Comparison of ENCODE assay signal across 28 mouse cellular contexts in the genomic region with DNA sequence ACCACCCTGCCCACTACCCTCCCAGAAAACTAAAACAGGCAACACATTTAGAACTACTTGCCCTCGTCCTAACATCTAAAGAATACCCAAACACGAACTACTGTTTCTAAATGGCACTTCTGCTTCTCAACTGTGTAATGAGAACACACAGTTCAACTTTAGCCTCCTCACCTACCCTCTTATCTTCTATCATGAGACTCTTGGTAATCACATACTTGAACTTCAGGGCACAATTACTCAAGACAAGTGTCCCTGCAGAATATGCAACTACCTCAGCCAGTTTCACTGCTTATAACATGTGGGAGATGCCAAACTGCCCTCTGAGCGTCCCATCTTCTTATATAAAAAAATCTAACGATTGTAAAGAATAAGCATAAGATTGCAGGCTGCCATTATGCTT. TPM values are rescaled to one million over a fixed set of nuclear protein-coding genes. Genes with fewer than 3 reads are reported as not detected.
A peak's percentile ranks its signal among the peaks of the same experiment; 100 is the strongest.
DNase-seq lines count a peak whose midpoint lies in the region; ATAC-seq and TF ChIP-seq lines count a peak whose summit lies in the region.
"Had no signal": no experiment of that assay in that cellular context is flagged by ENCODE, and none has a peak within 500 bp of the region (broad histone marks: within the 10 kb centered on the region; RNA-seq: fewer than 3 reads in every experiment).

No protein-coding gene starts in this region.

- H3K27ac ChIP-seq in hindbrain, embryonic 16.5 days (ENCODE audit: low read depth, low read length), result no peak overlapping the region
- H3K27ac ChIP-seq in hindbrain, embryonic 11.5 days (ENCODE audit: low read depth, low read length), result no peak overlapping the region
- H3K27ac ChIP-seq in lung, postnatal 0 days (ENCODE audit: low read length), result no peak overlapping the region
- H3K27ac ChIP-seq: embryonic facial prominence, embryonic 13.5 days; embryonic facial prominence, embryonic 15.5 days; forebrain, embryonic 10.5 days; forebrain, embryonic 12.5 days had no signal

- H3K9me3 ChIP-seq in hindbrain, embryonic 16.5 days (ENCODE audit: control insufficient read depth, low read length), result no peaks in the 10 kb centered on the region
- H3K9me3 ChIP-seq in hindbrain, embryonic 11.5 days (ENCODE audit: control insufficient read depth, low read length), result no peaks in the 10 kb centered on the region
- no peaks in the 10 kb centered on the region for H3K9me3 ChIP-seq in lung, postnatal 0 days (ENCODE audit: low read length)
- H3K9me3 ChIP-seq: embryonic facial prominence, embryonic 13.5 days; embryonic facial prominence, embryonic 15.5 days; forebrain, embryonic 10.5 days; forebrain, embryonic 12.5 days had no signal

- 87% methylated on average over 4 of the region's 4 CpGs for WGBS in hindbrain, embryonic 16.5 days
- WGBS in hindbrain, embryonic 11.5 days, result 88% methylated on average over 4 of the region's 4 CpGs
- 58% methylated on average over 4 of the region's 4 CpGs for WGBS in lung, postnatal 0 days

- no peak overlapping the region for H3K4me3 ChIP-seq in hindbrain, embryonic 16.5 days (ENCODE audit: low read length)
- H3K4me3 ChIP-seq in hindbrain, embryonic 11.5 days (ENCODE audit: low read depth, low read length), result no peak overlapping the region
- H3K4me3 ChIP-seq in lung, postnatal 0 days (ENCODE audit: low read depth, low read length), result no peak overlapping the region
- H3K4me3 ChIP-seq: embryonic facial prominence, embryonic 13.5 days; embryonic facial prominence, embryonic 15.5 days; erythroblast, embryonic 14.5 days; forebrain, embryonic 10.5 days; forebrain, embryonic 12.5 days had no signal

- no peak for DNase-seq in hindbrain, embryonic 11.5 days (ENCODE audit: low spot score)
- peak; percentile 70 for DNase-seq in lung, postnatal 0 days (ENCODE audit: low spot score)
- no peak for DNase-seq in lung, postnatal 10 days
- DNase-seq in lung, postnatal 36 days, result peak; percentile 52
- DNase-seq in lung, postnatal 14 days, result no peak
- DNase-seq: adrenal gland, adult 8-10 months; adrenal gland, postnatal 14 days; adrenal gland, postnatal 36 days; B cell, adult 2 months; cerebellum, adult 11-12 months; cerebellum, adult 2 months; cerebellum, adult 9-11 months; cerebellum, postnatal 14 days; cerebellum, postnatal 36 days; embryo, embryonic 11 days had no signal

- no peak for ATAC-seq in hindbrain, embryonic 16.5 days
- no peak for ATAC-seq in hindbrain, embryonic 11.5 days (ENCODE audit: low FRiP score)
- ATAC-seq in lung, postnatal 0 days, result peak; percentile 69
- ATAC-seq: activated CD4-positive, CD25-positive, alpha-beta regulatory T cell, adult 4 months; CD4-positive, CD25-positive, alpha-beta regulatory T cell, adult 4 months; forebrain, embryonic 14.5 days; forebrain, embryonic 16.5 days; Patski had no signal

- TF ChIP-seq CTCF in lung, postnatal 0 days (IDR thresholded peaks at IDR 0.05), result no peak

- H3K9ac ChIP-seq in hindbrain, embryonic 16.5 days (ENCODE audit: low read depth, low read length), result no peak overlapping the region
- no peak overlapping the region for H3K9ac ChIP-seq in hindbrain, embryonic 11.5 days (ENCODE audit: low read depth, low read length)
- H3K9ac ChIP-seq in lung, postnatal 0 days (replicated peaks; ENCODE audit: low read depth), result no peak overlapping the region
- H3K9ac ChIP-seq: embryonic facial prominence, embryonic 13.5 days; embryonic facial prominence, embryonic 15.5 days; forebrain, embryonic 12.5 days had no signal

- peak; percentile 92 for TF ChIP-seq EP300 in lung, postnatal 0 days (IDR thresholded peaks at IDR 0.05)

- no peaks in the 10 kb centered on the region for H3K27me3 ChIP-seq in hindbrain, embryonic 16.5 days (replicated peaks; ENCODE audit: control insufficient read depth, insufficient read depth, low read length)
- no peaks in the 10 kb centered on the region for H3K27me3 ChIP-seq in hindbrain, embryonic 11.5 days (ENCODE audit: control insufficient read depth, insufficient read depth, low read length)
- H3K27me3 ChIP-seq in lung, postnatal 0 days (replicated peaks; ENCODE audit: insufficient read depth, low read length), result no peaks in the 10 kb centered on the region
- H3K27me3 ChIP-seq: CH12.LX; embryonic facial prominence, embryonic 13.5 days; embryonic facial prominence, embryonic 15.5 days; forebrain, embryonic 12.5 days had no signal

- no peaks in the 10 kb centered on the region for H3K36me3 ChIP-seq in hindbrain, embryonic 16.5 days (ENCODE audit: control insufficient read depth, insufficient read depth, low read length)
- no peaks in the 10 kb centered on the region for H3K36me3 ChIP-seq in hindbrain, embryonic 11.5 days (ENCODE audit: control insufficient read depth, insufficient read depth, low read length)
- H3K36me3 ChIP-seq in lung, postnatal 0 days (ENCODE audit: insufficient read depth, low read length), result no peaks in the 10 kb centered on the region
- H3K36me3 ChIP-seq: embryonic facial prominence, embryonic 13.5 days; embryonic facial prominence, embryonic 15.5 days; forebrain, embryonic 10.5 days; forebrain, embryonic 12.5 days; G1E had no signal

- H3K4me2 ChIP-seq in hindbrain, embryonic 16.5 days (ENCODE audit: low read length), result peak overlapping the region; percentile 21
- no peak overlapping the region for H3K4me2 ChIP-seq in hindbrain, embryonic 11.5 days (replicated peaks; ENCODE audit: low read depth, low read length)
- H3K4me2 ChIP-seq in lung, postnatal 0 days (replicated peaks; ENCODE audit: low read depth, low read length), result no peak overlapping the region
- H3K4me2 ChIP-seq: embryonic facial prominence, embryonic 13.5 days; embryonic facial prominence, embryonic 15.5 days; forebrain, embryonic 12.5 days had no signal

- peaks cover 12% of the 10 kb centered on the region for H3K4me1 ChIP-seq in hindbrain, embryonic 16.5 days (ENCODE audit: control insufficient read depth, insufficient read depth, low read depth, low read length)
- 0 out of 2 replicates have a peak, but pooled peaks cover 2% of the 10 kb centered on the region for H3K4me1 ChIP-seq in hindbrain, embryonic 11.5 days (replicated peaks; ENCODE audit: control insufficient read depth, insufficient read depth, low read length)
- H3K4me1 ChIP-seq in lung, postnatal 0 days (ENCODE audit: insufficient read depth, low read depth, low read length), result peaks cover 7% of the 10 kb centered on the region; the same call in 1 of the 2 replicates

RNA-seq across cellular contexts. Expression of a gene that starts 5.7 kb away (rescaled TPM):
- polyA plus RNA-seq in hindbrain, embryonic 16.5 days (2015; fragmentation: Nextera tagmentation; extraction: Ambion mirVana), result 43.2 and 53.4 TPM in 2 replicates
- 49.5 and 70.3 TPM in 2 replicates for polyA plus RNA-seq in hindbrain, embryonic 11.5 days (2014; fragmentation: Nextera tagmentation; extraction: Ambion mirVana)
- 4.4 and 6.0 TPM in 2 replicates for polyA plus RNA-seq in lung, postnatal 0 days (2015; fragmentation: Nextera tagmentation; extraction: Ambion mirVana)

Comparison
In these comparisons a context has a peak if more than half of its experiments do, and no peak if none do; other contexts are left out.
1. DNase-seq: peak in lung, postnatal 0 days (single experiment) and lung, postnatal 36 days (single experiment); none in hindbrain, embryonic 11.5 days (single experiment), lung, postnatal 10 days (single experiment) and lung, postnatal 14 days (single experiment).